Mouse (Mus musculus) forebrain, embryonic 16.5 days (tissue): ENCODE results near the gene Anks1b. TPM values are rescaled to one million over a fixed set of nuclear protein-coding genes. Genes with fewer than 3 reads are reported as not detected.

Experiments used
- ATAC-seq: fragments of 200-750 bp; cut with Nextera tagmentation; 2 replicates; pipeline ENCODE4 v1.8.0; 2017; ENCODE audit warnings: mild to moderate bottlenecking, moderate library complexity
- H3K27ac ChIP-seq: fragments of 300-500 bp; sonication (generic); 2 replicates; pipeline ENCODE4 v1.5.1; 2014; ENCODE audit warnings: low read length, control low read depth
- H3K27me3 ChIP-seq: fragments of 300-500 bp; sonication (generic); replicated peaks from 2 replicates; pipeline ENCODE4 v1.6.1; 2014; ENCODE audit warnings: low read length; ENCODE audit not compliant: control insufficient read depth, insufficient read depth
- H3K36me3 ChIP-seq: fragments of 300-500 bp; sonication (generic); 2 replicates; pipeline ENCODE4 v1.6.1; 2014; ENCODE audit not compliant: control insufficient read depth, insufficient read depth
- H3K4me1 ChIP-seq: fragments of 300-500 bp; sonication (generic); replicated peaks from 2 replicates; pipeline ENCODE4 v1.6.1; 2014; ENCODE audit warnings: low read length; ENCODE audit not compliant: control insufficient read depth, insufficient read depth
- H3K4me2 ChIP-seq: fragments of 300-500 bp; sonication (generic); 2 replicates; pipeline ENCODE4 v1.6.1; 2014; ENCODE audit warnings: mild to moderate bottlenecking, low read length, control low read depth
- H3K4me3 ChIP-seq: fragments of 300-500 bp; sonication (generic); replicated peaks from 2 replicates; pipeline ENCODE4 v1.5.1; 2014; ENCODE audit warnings: mild to moderate bottlenecking, low read length, control low read depth
- H3K9ac ChIP-seq: fragments of 300-500 bp; sonication (generic); replicated peaks from 2 replicates; pipeline ENCODE4 v1.6.1; 2014; ENCODE audit warnings: low read depth, low read length, control low read depth
- H3K9me3 ChIP-seq: fragments of 300-500 bp; sonication (generic); 2 replicates; pipeline ENCODE4 v1.6.1; 2016; ENCODE audit warnings: low read length; ENCODE audit not compliant: control insufficient read depth
- WGBS: fragments of 180-500 bp; shearing (Covaris S2); extraction: QIAGEN DNeasy Blood & Tissue Kit; methylation state at CpG from one replicate; pipeline ENCODE4 v1.1.7; 2014; 5-methylcytosine and 5-hydroxymethylcytosine counted together
- polyA plus RNA-seq: library from polyadenylated mRNA; unstranded; fragments of >200 nt; fragmentation: Nextera tagmentation; extraction: Ambion mirVana; gene quantifications from 2 replicates; pipeline ENCODE4 v1.2.1, GENCODE M21; 2015

Anks1b gene
- polyA plus RNA-seq, 1 experiment from 2014 or later: 84.4 TPM

GRCm38 (mm10) chr10:90190366-90190765 lies 317.1 kb downstream of the Anks1b start:
- H3K9me3 ChIP-seq: no peaks in the 10 kb centered on the region
- no peak overlapping the region for H3K4me2 ChIP-seq
- no peak overlapping the region for H3K9ac ChIP-seq
- no peaks in the 10 kb centered on the region for H3K36me3 ChIP-seq
- 44% methylated on average over 5 of the region's 5 CpGs for WGBS
- H3K4me3 ChIP-seq: no peak overlapping the region
- no peaks in the 10 kb centered on the region for H3K27me3 ChIP-seq
- peaks cover 3% of the 10 kb centered on the region; the same call in 1 of the 2 replicates for H3K4me1 ChIP-seq
- no peak overlapping the region for H3K27ac ChIP-seq
- ATAC-seq: no peak

GRCm38 (mm10) chr10:90196936-90197335 lies 323.6 kb downstream of the Anks1b start:
- no peaks in the 10 kb centered on the region for H3K4me1 ChIP-seq
- H3K27ac ChIP-seq: no peak overlapping the region
- no peak overlapping the region for H3K9ac ChIP-seq
- ATAC-seq: no peak
- no peaks in the 10 kb centered on the region for H3K9me3 ChIP-seq
- no peaks in the 10 kb centered on the region for H3K27me3 ChIP-seq
- H3K4me3 ChIP-seq: no peak overlapping the region
- 91% methylated on average over 5 of the region's 5 CpGs for WGBS
- H3K36me3 ChIP-seq: no peaks in the 10 kb centered on the region
- no peak overlapping the region for H3K4me2 ChIP-seq

GRCm38 (mm10) chr10:90210044-90210443 lies 336.7 kb downstream of the Anks1b start:
- WGBS: 93% methylated on average over 6 of the region's 6 CpGs
- Histone ChIP-seq H3K27ac (no peak overlapping the region), H3K4me3 (no peak overlapping the region), H3K27me3 (no peaks in the 10 kb centered on the region), H3K4me1 (no peaks in the 10 kb centered on the region), H3K36me3 (no peaks in the 10 kb centered on the region), H3K9ac (no peak overlapping the region), H3K4me2 (no peak overlapping the region), H3K9me3 (no peaks in the 10 kb centered on the region)
- no peak for ATAC-seq

- Histone ChIP-seq H3K36me3 (no peaks in the 10 kb centered on the region), H3K4me2 (no peak overlapping the region), H3K27ac (no peak overlapping the region), H3K9me3 (no peaks in the 10 kb centered on the region), H3K27me3 (no peaks in the 10 kb centered on the region), H3K9ac (no peak overlapping the region), H3K4me3 (no peak overlapping the region), H3K4me1 (peaks cover 5% of the 10 kb centered on the region)
- 48% methylated on average over 3 of the region's 3 CpGs for WGBS
- peak; percentile 60 for ATAC-seq
These were observed 347.2 kb downstream of the Anks1b start for GRCm38 (mm10) chr10:90220470-90220869.

GRCm38 (mm10) chr10:90222793-90223495 lies 349.6 kb downstream of the Anks1b start:
- peak overlapping the region; percentile 50; the same call in 1 of the 2 replicates for H3K27ac ChIP-seq
- no peaks in the 10 kb centered on the region for H3K36me3 ChIP-seq
- peaks cover 5% of the 10 kb centered on the region for H3K4me1 ChIP-seq
- 62% methylated on average over 3 of the region's 3 CpGs for WGBS
- H3K9me3 ChIP-seq: no peaks in the 10 kb centered on the region
- no peak overlapping the region for H3K4me3 ChIP-seq
- no peak overlapping the region for H3K9ac ChIP-seq
- peak; percentile 58 for ATAC-seq
- H3K27me3 ChIP-seq: no peaks in the 10 kb centered on the region
- no peak overlapping the region for H3K4me2 ChIP-seq

GRCm38 (mm10) chr10:90235273-90235672 lies 362.0 kb downstream of the Anks1b start:
- 76% methylated on average over 3 of the region's 3 CpGs for WGBS
- Histone ChIP-seq H3K27ac (no peak overlapping the region), H3K27me3 (no peaks in the 10 kb centered on the region), H3K4me3 (no peak overlapping the region), H3K4me2 (no peak overlapping the region), H3K4me1 (no peaks in the 10 kb centered on the region), H3K36me3 (no peaks in the 10 kb centered on the region), H3K9me3 (no peaks in the 10 kb centered on the region), H3K9ac (no peak overlapping the region)
- no peak for ATAC-seq

GRCm38 (mm10) chr10:90237290-90237689 lies 364.0 kb downstream of the Anks1b start:
- no peak overlapping the region for H3K27ac ChIP-seq
- H3K9me3 ChIP-seq: no peaks in the 10 kb centered on the region
- ATAC-seq: no peak
- no peak overlapping the region for H3K4me3 ChIP-seq
- H3K36me3 ChIP-seq: no peaks in the 10 kb centered on the region
- H3K4me1 ChIP-seq: no peaks in the 10 kb centered on the region
- 95% methylated on average over 3 of the region's 3 CpGs for WGBS
- no peak overlapping the region for H3K4me2 ChIP-seq
- no peaks in the 10 kb centered on the region for H3K27me3 ChIP-seq
- no peak overlapping the region for H3K9ac ChIP-seq

GRCm38 (mm10) chr10:90258944-90259714 lies 385.8 kb downstream of the Anks1b start:
- H3K4me2 ChIP-seq: no peak overlapping the region
- WGBS: 17% methylated on average over 3 of the region's 3 CpGs
- ATAC-seq: peak; percentile 65
- no peaks in the 10 kb centered on the region for H3K4me1 ChIP-seq
- H3K27ac ChIP-seq: no peak overlapping the region
- no peak overlapping the region for H3K9ac ChIP-seq
- no peaks in the 10 kb centered on the region for H3K36me3 ChIP-seq
- H3K9me3 ChIP-seq: no peaks in the 10 kb centered on the region
- no peaks in the 10 kb centered on the region for H3K27me3 ChIP-seq
- no peak overlapping the region for H3K4me3 ChIP-seq

- 68% methylated on average over 1 of the region's 1 CpGs for WGBS
- ATAC-seq: no peak
- no peak overlapping the region for H3K4me2 ChIP-seq
- H3K4me1 ChIP-seq: no peaks in the 10 kb centered on the region; the same call in 1 of the 2 replicates
- no peak overlapping the region for H3K4me3 ChIP-seq
- no peak overlapping the region for H3K9ac ChIP-seq
- H3K36me3 ChIP-seq: no peaks in the 10 kb centered on the region
- H3K9me3 ChIP-seq: no peaks in the 10 kb centered on the region
- H3K27me3 ChIP-seq: no peaks in the 10 kb centered on the region
- no peak overlapping the region for H3K27ac ChIP-seq
These were observed 398.0 kb downstream of the Anks1b start for GRCm38 (mm10) chr10:90271321-90271720.
